Mouse (Mus musculus): Measurements from ENCODE around the gene Cptp.

DNA sequence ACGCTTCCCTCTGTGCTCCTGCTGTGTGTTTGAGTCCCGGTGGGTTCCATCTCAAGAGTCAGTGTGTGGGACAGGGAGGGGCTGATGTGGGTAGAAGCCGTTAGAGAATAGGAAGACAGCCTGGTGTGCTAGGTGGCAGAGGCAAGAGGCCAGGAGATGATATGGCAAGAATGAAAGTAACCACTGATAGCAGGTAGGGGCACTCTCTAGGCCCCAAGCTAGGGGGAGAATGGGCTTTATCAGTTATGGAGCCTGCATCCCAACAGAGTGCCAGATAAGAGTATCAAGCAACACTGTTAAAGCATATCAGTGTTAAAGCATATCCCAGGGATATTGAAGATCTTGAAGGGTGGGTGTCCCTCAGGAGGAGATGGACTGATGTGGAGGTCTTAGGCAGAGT lies 12.4 kb downstream of the Cptp start:
- TF ChIP-seq POLR2A (IDR thresholded peaks at IDR 0.05; ENCODE audit: borderline replicate concordance, extremely low read depth, low read depth, low read length) (no peak), CTCF (IDR thresholded peaks at IDR 0.05; ENCODE audit: insufficient read depth, low read length) (no peak)

Data from lung, adult 2 months (tissue).